Mouse (Mus musculus) stomach, postnatal 0 days (tissue): Measurements from ENCODE around the gene Dydc2. TPM values are rescaled to one million over a fixed set of nuclear protein-coding genes. Genes with fewer than 3 reads are reported as not detected.
A peak's percentile ranks its signal among the peaks of the same experiment; 100 is the strongest.

ENCODE experiments used
- ATAC-seq: fragments of 200-750 bp; cut with Nextera tagmentation; 2 replicates; pipeline ENCODE4 v1.8.0; 2017; ENCODE audit not compliant: low FRiP score, low TSS enrichment
- DNase-seq: peaks from one replicate; pipeline ENCODE4 v3.0.0-alpha.2; 2016; ENCODE audit warnings: low spot score
- H3K27ac ChIP-seq: fragments of 300-500 bp; sonication (generic); replicated peaks from 2 replicates; pipeline ENCODE4 v1.5.1; 2014; ENCODE audit warnings: mild to moderate bottlenecking, control low read depth
- H3K27me3 ChIP-seq: fragments of 300-500 bp; sonication (generic); 2 replicates; pipeline ENCODE4 v1.6.1; 2014; ENCODE audit warnings: low read length; ENCODE audit not compliant: control insufficient read depth, insufficient read depth
- H3K36me3 ChIP-seq: fragments of 300-500 bp; sonication (generic); 2 replicates; pipeline ENCODE4 v1.6.1; 2014; ENCODE audit warnings: low read length, mixed read lengths; ENCODE audit not compliant: control insufficient read depth, insufficient read depth
- H3K4me1 ChIP-seq: fragments of 300-500 bp; sonication (generic); replicated peaks from 2 replicates; pipeline ENCODE4 v1.6.1; 2014; ENCODE audit warnings: antibody characterized with exemption; ENCODE audit not compliant: control insufficient read depth, insufficient read depth
- H3K4me2 ChIP-seq: fragments of 300-500 bp; sonication (generic); replicated peaks from 2 replicates; pipeline ENCODE4 v1.6.1; 2014; ENCODE audit warnings: low read depth, mild to moderate bottlenecking, control low read depth, moderate library complexity
- H3K4me3 ChIP-seq: fragments of 300-500 bp; sonication (generic); 2 replicates; pipeline ENCODE4 v1.5.1; 2014; ENCODE audit warnings: low read depth, low read length, control low read depth
- H3K9ac ChIP-seq: fragments of 300-500 bp; sonication (generic); 2 replicates; pipeline ENCODE4 v1.6.1; 2014; ENCODE audit warnings: mild to moderate bottlenecking, low read length, control low read depth, mixed read lengths
- H3K9me3 ChIP-seq: fragments of 300-500 bp; sonication (generic); 2 replicates; pipeline ENCODE4 v1.6.1; 2016; ENCODE audit warnings: low read length; ENCODE audit not compliant: control insufficient read depth
- CTCF ChIP-seq: IDR thresholded peaks from 2 replicates; pipeline ENCODE4 v1.5.1; 2016; ENCODE audit warnings: antibody characterized with exemption, low read depth, mild to moderate bottlenecking, moderate library complexity
- EP300 ChIP-seq: optimal IDR thresholded peaks from 2 replicates; pipeline ENCODE3; 2016; ENCODE audit warnings: antibody characterized with exemption
- WGBS: fragments of 180-500 bp; shearing (Covaris S2); extraction: QIAGEN DNeasy Blood & Tissue Kit; methylation state at CpG from one replicate; pipeline ENCODE4 v1.1.7; 2014; 5-methylcytosine and 5-hydroxymethylcytosine counted together
- polyA plus RNA-seq: library from polyadenylated mRNA; unstranded; fragments of >200 nt; fragmentation: Nextera tagmentation; extraction: Ambion mirVana; gene quantifications from 2 replicates; pipeline ENCODE4 v1.2.1, GENCODE M21; 2015

Gene Dydc2
- polyA plus RNA-seq, 1 experiment from 2014 or later = not detected

DNA sequence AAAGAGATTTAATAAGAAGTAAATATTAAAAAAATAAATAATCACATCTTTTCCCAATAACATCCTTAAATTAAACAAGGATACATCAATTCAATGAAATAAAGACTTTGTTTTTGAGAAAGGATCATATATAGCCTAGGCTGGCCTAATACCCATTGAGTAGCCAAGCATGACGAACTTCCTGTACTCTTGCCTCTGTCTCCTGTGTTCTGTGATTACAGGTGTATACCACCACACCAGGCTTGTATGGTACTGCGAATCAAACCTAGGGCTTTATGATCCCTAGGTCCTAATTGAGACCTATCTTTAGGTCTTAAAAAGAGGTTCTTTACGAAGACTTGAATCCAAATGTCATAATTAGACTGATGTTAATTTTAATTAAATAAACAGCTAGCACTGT, 47.8 kb downstream of the Dydc2 start:
- no peak overlapping the region for H3K4me3 ChIP-seq
- no peaks in the 10 kb centered on the region for H3K36me3 ChIP-seq
- no peak overlapping the region for H3K9ac ChIP-seq
- ATAC-seq = no peak
- 88% methylated on average over 3 of the region's 3 CpGs for WGBS
- no peaks in the 10 kb centered on the region for H3K4me1 ChIP-seq
- no peak overlapping the region for H3K4me2 ChIP-seq
- H3K27ac ChIP-seq = no peak overlapping the region
- H3K27me3 ChIP-seq = no peaks in the 10 kb centered on the region
- TF ChIP-seq CTCF = no peak
- TF ChIP-seq EP300 = no peak
- H3K9me3 ChIP-seq = no peaks in the 10 kb centered on the region
- DNase-seq = no peak

DNA sequence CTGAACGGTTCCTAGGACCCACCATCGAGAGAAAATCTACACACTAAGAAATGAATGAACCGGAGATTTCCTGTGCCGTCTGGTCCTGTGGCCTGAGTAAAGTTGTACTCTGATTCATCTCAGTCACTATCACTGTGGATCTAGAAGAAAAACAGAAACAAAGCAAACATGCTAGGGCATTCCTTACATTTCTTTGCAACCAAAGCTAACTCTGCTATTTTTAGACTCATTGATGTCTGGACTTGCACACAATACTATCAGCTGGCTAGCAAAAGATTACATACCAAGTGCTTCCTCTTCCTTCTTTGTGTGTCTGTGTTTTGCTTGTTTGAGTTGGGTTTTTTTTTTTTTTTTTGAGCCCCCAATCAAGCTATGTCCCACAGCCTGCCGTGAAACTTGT, 51.5 kb downstream of the Dydc2 start:
- peak; percentile 59 for ATAC-seq
- no peak overlapping the region for H3K4me3 ChIP-seq
- H3K27me3 ChIP-seq = no peaks in the 10 kb centered on the region
- DNase-seq = no peak
- TF ChIP-seq EP300 (no peak), CTCF (no peak)
- H3K9ac ChIP-seq = no peak overlapping the region
- peaks cover 9% of the 10 kb centered on the region for H3K4me1 ChIP-seq
- no peaks in the 10 kb centered on the region for H3K36me3 ChIP-seq
- no peak overlapping the region for H3K27ac ChIP-seq
- no peak overlapping the region for H3K4me2 ChIP-seq
- 35% methylated on average over 5 of the region's 5 CpGs for WGBS
- H3K9me3 ChIP-seq = no peaks in the 10 kb centered on the region

DNA sequence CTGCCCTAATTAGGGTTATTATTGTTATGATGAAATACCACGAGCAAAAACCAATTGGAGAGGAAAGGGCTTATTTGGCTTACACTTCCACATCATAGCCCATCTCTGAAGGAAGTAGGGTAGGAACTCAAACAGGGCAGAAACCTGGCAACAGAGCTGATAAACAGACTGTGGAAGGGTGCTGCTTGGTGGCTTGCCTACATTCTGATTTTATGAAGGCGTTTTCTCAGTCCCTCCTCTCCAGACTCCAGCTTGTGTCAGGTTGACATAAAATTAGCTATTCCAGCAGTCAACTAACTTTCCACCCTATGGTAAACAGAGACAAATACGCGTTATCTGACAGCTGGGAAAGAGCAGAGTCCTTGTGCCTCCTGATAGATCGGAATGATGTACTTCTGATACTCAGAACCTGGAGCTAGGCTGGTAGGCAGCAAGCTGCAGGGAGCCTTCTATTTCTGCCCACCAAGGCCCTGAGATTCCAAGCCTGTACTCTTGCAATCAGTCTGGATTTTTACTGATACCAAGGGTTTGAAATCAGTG, 54.2 kb downstream of the Dydc2 start:
- TF ChIP-seq CTCF (no peak), EP300 (no peak)
- Histone ChIP-seq H3K4me3 (no peak overlapping the region), H3K9ac (no peak overlapping the region), H3K36me3 (no peaks in the 10 kb centered on the region), H3K4me2 (no peak overlapping the region), H3K4me1 (peaks cover 9% of the 10 kb centered on the region), H3K9me3 (no peaks in the 10 kb centered on the region), H3K27ac (no peak overlapping the region), H3K27me3 (no peaks in the 10 kb centered on the region)
- WGBS = 52% methylated on average over 5 of the region's 5 CpGs
- DNase-seq = no peak
- no peak for ATAC-seq

DNA sequence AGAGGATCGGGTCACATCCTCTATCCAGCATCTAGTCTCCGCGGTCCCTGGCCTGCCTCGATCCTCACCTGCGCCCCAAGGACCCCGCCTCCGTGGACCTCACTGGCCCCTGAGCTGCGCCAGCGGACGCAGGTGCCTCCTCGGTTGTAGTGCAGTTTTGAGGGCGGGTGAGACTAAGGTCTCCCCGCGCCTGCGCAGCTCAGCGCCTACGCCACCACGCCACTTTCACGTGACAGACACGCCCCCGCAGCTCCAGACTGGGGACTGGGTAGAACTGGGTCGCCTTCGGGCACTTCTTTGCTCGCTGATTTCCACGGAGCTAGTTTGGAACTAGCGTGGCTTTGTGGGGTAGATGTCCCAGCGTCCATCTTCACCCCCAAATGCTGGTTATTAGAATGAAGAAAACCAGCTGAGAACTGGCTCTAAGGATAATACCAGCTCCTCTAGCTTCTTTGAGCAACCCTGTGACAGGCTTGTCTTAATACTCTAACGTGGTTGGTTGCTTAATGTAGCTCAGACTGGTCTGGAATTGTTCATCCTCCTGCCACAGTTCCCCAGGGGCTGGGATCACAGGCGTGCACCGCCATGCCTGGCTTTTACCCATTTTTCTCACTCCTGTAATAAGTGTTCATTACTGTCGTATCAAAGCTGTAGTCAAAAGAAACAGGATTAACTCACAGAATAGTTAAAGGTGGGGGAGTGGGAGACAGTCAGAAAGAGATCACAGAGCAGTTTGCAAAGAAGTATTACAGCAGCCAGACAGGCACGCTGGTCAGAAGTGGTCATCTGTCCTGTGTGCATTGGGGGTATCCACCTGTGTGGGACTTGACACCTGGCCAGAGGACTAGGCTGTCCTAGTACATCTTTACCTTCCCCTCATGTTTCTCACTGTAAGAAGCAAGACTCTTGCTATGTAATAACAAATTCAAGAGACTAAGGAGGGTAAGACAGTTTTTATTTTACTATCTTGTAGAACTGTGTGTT, 55.1 kb downstream of the Dydc2 start, which contains the start of gene Fam213a:
Fam213a (minus strand) TSS at position 159 of the 984 bp plus-strand sequence.
- H3K9ac ChIP-seq = peak within 1 kb of the TSS; percentile 69
- no peaks in the 10 kb centered on the region for H3K9me3 ChIP-seq
- H3K36me3 ChIP-seq = no peaks in the 10 kb centered on the region
- DNase-seq (peak; percentile 92), ATAC-seq (peak; percentile 95)
- no peaks in the 10 kb centered on the region for H3K27me3 ChIP-seq
- H3K4me1 ChIP-seq = peaks cover 9% of the 10 kb centered on the region
- H3K4me2 ChIP-seq = peak within 1 kb of the TSS; percentile 97
- H3K27ac ChIP-seq = peak within 1 kb of the TSS; percentile 40
- TF ChIP-seq CTCF (no peak), EP300 (no peak)
- WGBS = 3% methylated on average over 32 of the region's 32 CpGs
- H3K4me3 ChIP-seq = peak within 1 kb of the TSS; percentile 53

DNA sequence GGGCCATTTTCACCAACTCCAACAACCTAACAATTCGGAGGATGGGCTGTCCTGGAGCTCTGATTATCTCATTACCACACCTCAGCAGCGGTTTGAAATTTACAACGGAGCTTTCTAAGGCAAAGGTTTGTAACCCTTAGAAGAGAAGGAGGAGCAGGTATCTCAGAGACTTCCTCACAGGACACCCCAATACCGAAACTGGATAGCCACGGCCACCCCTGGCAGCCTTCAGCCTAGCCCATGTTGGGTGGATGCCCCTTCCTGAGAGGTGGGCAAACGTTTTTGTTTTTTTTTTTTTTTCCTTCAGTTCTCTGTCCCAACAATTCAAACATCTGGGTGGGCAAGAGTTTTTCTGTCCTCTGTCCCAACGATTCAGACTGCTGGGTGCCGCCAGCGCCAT, 55.9 kb downstream of the Dydc2 start:
- no peaks in the 10 kb centered on the region for H3K27me3 ChIP-seq
- H3K4me2 ChIP-seq = peak overlapping the region; percentile 97
- 12% methylated on average over 9 of the region's 9 CpGs for WGBS
- ATAC-seq (no peak), DNase-seq (no peak)
- H3K36me3 ChIP-seq = no peaks in the 10 kb centered on the region
- no peak for TF ChIP-seq CTCF
- TF ChIP-seq EP300 = no peak
- H3K27ac ChIP-seq = 0 out of 2 replicates have a peak overlapping the region, but pooled peaks have one; percentile 40
- H3K9me3 ChIP-seq = no peaks in the 10 kb centered on the region
- peaks cover 11% of the 10 kb centered on the region for H3K4me1 ChIP-seq
- peak overlapping the region; percentile 53 for H3K4me3 ChIP-seq
- H3K9ac ChIP-seq = peak overlapping the region; percentile 69

DNA sequence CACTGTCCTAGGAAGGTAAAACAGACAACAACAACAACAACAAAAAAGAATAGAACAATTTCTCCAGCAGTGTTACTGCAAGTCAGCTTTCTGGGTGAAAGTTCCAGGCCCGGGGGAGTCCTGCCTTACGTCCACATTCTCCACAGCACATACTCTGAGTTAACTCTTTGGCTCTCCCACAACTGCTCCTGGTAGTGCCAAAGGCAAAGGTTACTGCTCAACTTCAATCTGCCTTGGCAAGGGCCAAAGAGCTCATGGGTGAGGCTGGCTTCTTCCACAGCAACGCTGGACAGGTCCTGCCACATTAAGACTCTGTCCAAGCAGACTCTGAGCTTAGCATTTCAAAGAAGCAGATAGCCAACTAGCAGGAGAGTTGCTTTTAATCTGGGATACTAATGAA, 57.1 kb downstream of the Dydc2 start:
- 58% methylated on average over 3 of the region's 3 CpGs for WGBS

More for the DNA sequence above, 57.1 kb downstream of the Dydc2 start:
- TF ChIP-seq CTCF (no peak), EP300 (no peak)
- Histone ChIP-seq H3K4me1 (peaks cover 15% of the 10 kb centered on the region), H3K4me3 (no peak overlapping the region), H3K9me3 (no peaks in the 10 kb centered on the region), H3K9ac (no peak overlapping the region), H3K27me3 (no peaks in the 10 kb centered on the region), H3K4me2 (no peak overlapping the region), H3K27ac (no peak overlapping the region), H3K36me3 (no peaks in the 10 kb centered on the region)
- ATAC-seq (no peak), DNase-seq (no peak)
